Mouse (Mus musculus): ENCODE data around the gene Cmc4.
A peak's percentile ranks its signal among the peaks of the same experiment; 100 is the strongest.

Cmc4 gene

GRCm38 (mm10) chrX:75415936-75416785, at the start of gene Cmc4, which contains the start of the genes Mtcp1 and Brcc3:
Cmc4 (minus strand) TSS chrX:75416584.
Mtcp1 (minus strand) TSS chrX:75416588.
Brcc3 (plus strand) TSS chrX:75416628.
- DNase-seq: peak; percentile 87 to 92

- DNase-seq: no peak
Measured at GRCm38 (mm10) chrX:75454597-75454996, 38.2 kb upstream of the Cmc4 start.

GRCm38 (mm10) chrX:75409711-75410110, 6.7 kb downstream of the Cmc4 start:
- DNase-seq: no peak

- no peak for DNase-seq
Measured at GRCm38 (mm10) chrX:75403350-75403749, 13.0 kb downstream of the Cmc4 start.

- no peak for DNase-seq
Measured at GRCm38 (mm10) chrX:75402668-75403067, 13.7 kb downstream of the Cmc4 start.

GRCm38 (mm10) chrX:75399471-75399870, 16.9 kb downstream of the Cmc4 start:
- no peak for DNase-seq

- DNase-seq: peak; percentile 76 to 88
Measured at GRCm38 (mm10) chrX:75382195-75382771, 34.1 kb downstream of the Cmc4 start, which contains the start of the genes Fundc2 and F8. Fundc2 (plus strand) TSS chrX:75382399. F8 (minus strand) TSS chrX:75382615.

GRCm38 (mm10) chrX:75381699-75382098, 34.7 kb downstream of the Cmc4 start:
- peak; percentile 4 to 6 for DNase-seq

GRCm38 (mm10) chrX:75381176-75381575, 35.2 kb downstream of the Cmc4 start:
- no peak for DNase-seq

GRCm38 (mm10) chrX:75376815-75377214, 39.6 kb downstream of the Cmc4 start:
- DNase-seq: no peak

GRCm38 (mm10) chrX:75372666-75373425, 43.5 kb downstream of the Cmc4 start:
- DNase-seq: no peak

- no peak for DNase-seq
Measured at GRCm38 (mm10) chrX:75370197-75370596, 46.2 kb downstream of the Cmc4 start.
